Mouse (Mus musculus) lung, embryonic 14.5 days (tissue): ENCODE measurements around the gene Aif1l. TPM values are rescaled to one million over a fixed set of nuclear protein-coding genes. Genes with fewer than 3 reads are reported as not detected.

ENCODE experiments used
- ATAC-seq: fragments of 200-750 bp; cut with Nextera tagmentation; 2 replicates; pipeline ENCODE4 v1.8.0; 2017; ENCODE audit warnings: mild to moderate bottlenecking, moderate TSS enrichment, moderate library complexity; ENCODE audit not compliant: insufficient read depth
- DNase-seq: peaks from one replicate; pipeline ENCODE4 v3.0.0-alpha.2; 2015
- H3K27ac ChIP-seq: fragments of 300-500 bp; sonication (generic); 2 replicates; pipeline ENCODE4 v1.5.1; 2014; ENCODE audit warnings: low read depth, mild to moderate bottlenecking, moderate library complexity
- H3K27me3 ChIP-seq: fragments of 300-500 bp; sonication (generic); 2 replicates; pipeline ENCODE4 v1.6.1; 2014; ENCODE audit warnings: low read length, control low read depth; ENCODE audit not compliant: insufficient read depth
- H3K36me3 ChIP-seq: fragments of 300-500 bp; sonication (generic); 2 replicates; pipeline ENCODE4 v1.6.1; 2014; ENCODE audit warnings: control low read depth; ENCODE audit not compliant: insufficient read depth
- H3K4me1 ChIP-seq: fragments of 300-500 bp; sonication (generic); 2 replicates; pipeline ENCODE4 v1.6.1; 2014; ENCODE audit warnings: antibody characterized with exemption, control low read depth; ENCODE audit not compliant: insufficient read depth
- H3K4me2 ChIP-seq: fragments of 300-500 bp; sonication (generic); 2 replicates; pipeline ENCODE4 v1.6.1; 2014; ENCODE audit warnings: mild to moderate bottlenecking
- H3K4me3 ChIP-seq: fragments of 300-500 bp; sonication (generic); 2 replicates; pipeline ENCODE4 v1.5.1; 2014; ENCODE audit warnings: low read depth, low read length
- H3K9ac ChIP-seq: fragments of 300-500 bp; sonication (generic); 2 replicates; pipeline ENCODE4 v1.6.1; 2014
- H3K9me3 ChIP-seq: fragments of 300-500 bp; sonication (generic); 2 replicates; pipeline ENCODE4 v1.6.1; 2016; ENCODE audit warnings: low read depth, low read length, control low read depth
- CTCF ChIP-seq: IDR thresholded peaks from 2 replicates; pipeline ENCODE4 v1.5.1; 2016; ENCODE audit warnings: antibody characterized with exemption, low read depth
- WGBS: fragments of 180-500 bp; shearing (Covaris S2); extraction: QIAGEN DNeasy Blood & Tissue Kit; methylation state at CpG from one replicate; pipeline ENCODE4 v1.1.7; 2014; 5-methylcytosine and 5-hydroxymethylcytosine counted together
- polyA plus RNA-seq: library from polyadenylated mRNA; unstranded; fragments of >200 nt; fragmentation: Nextera tagmentation; extraction: Ambion mirVana; gene quantifications from 2 replicates; pipeline ENCODE4 v1.2.1, GENCODE M21; 2014

The Aif1l gene
- polyA plus RNA-seq, 1 experiment from 2014 or later = 42.3 TPM

GRCm38 (mm10) chr2:31974141-31974808, 24.3 kb downstream of the Aif1l start, which contains the start of gene Nup214:
Gene Nup214 (plus strand): TSS chr2:31974436.
- WGBS = under 1% methylated on average over 60 of the region's 60 CpGs
- H3K4me3 ChIP-seq = peak within 1 kb of the TSS; percentile 77
- H3K9me3 ChIP-seq = no peaks in the 10 kb centered on the region
- no peaks in the 10 kb centered on the region for H3K27me3 ChIP-seq
- peaks cover 40% of the 10 kb centered on the region for H3K36me3 ChIP-seq
- peak; percentile 99 for ATAC-seq
- TF ChIP-seq CTCF = no peak
- DNase-seq = peak; percentile 100
- H3K4me2 ChIP-seq = peak within 1 kb of the TSS; percentile 84
- peaks cover 4% of the 10 kb centered on the region; the same call in 1 of the 2 replicates for H3K4me1 ChIP-seq
- peak within 1 kb of the TSS; percentile 83 for H3K9ac ChIP-seq
- H3K27ac ChIP-seq = peak within 1 kb of the TSS; percentile 74

- peak; percentile 6 for DNase-seq
- peak overlapping the region; percentile 77 for H3K4me3 ChIP-seq
- H3K27me3 ChIP-seq = no peaks in the 10 kb centered on the region
- peak overlapping the region; percentile 83 for H3K9ac ChIP-seq
- peaks cover 45% of the 10 kb centered on the region for H3K36me3 ChIP-seq
- ATAC-seq = no peak; the same call in 1 of the 2 replicates
- no peaks in the 10 kb centered on the region for H3K9me3 ChIP-seq
- H3K4me1 ChIP-seq = peaks cover 4% of the 10 kb centered on the region; the same call in 1 of the 2 replicates
- TF ChIP-seq CTCF = no peak
- 11% methylated on average over 13 of the region's 13 CpGs for WGBS
- no peak overlapping the region for H3K27ac ChIP-seq
- H3K4me2 ChIP-seq = peak overlapping the region; percentile 81
Observed at GRCm38 (mm10) chr2:31974809-31975371, 25.0 kb downstream of the Aif1l start.

- TF ChIP-seq CTCF = no peak
- no peaks in the 10 kb centered on the region for H3K9me3 ChIP-seq
- WGBS = 84% methylated on average over 1 of the region's 1 CpGs
- H3K4me2 ChIP-seq = no peak overlapping the region
- DNase-seq = no peak
- no peak for ATAC-seq
- no peak overlapping the region for H3K4me3 ChIP-seq
- H3K9ac ChIP-seq = no peak overlapping the region
- no peaks in the 10 kb centered on the region for H3K4me1 ChIP-seq
- no peak overlapping the region for H3K27ac ChIP-seq
- no peaks in the 10 kb centered on the region for H3K27me3 ChIP-seq
- peaks cover 96% of the 10 kb centered on the region for H3K36me3 ChIP-seq
Observed at GRCm38 (mm10) chr2:31987774-31988173, 37.8 kb downstream of the Aif1l start.

GRCm38 (mm10) chr2:31990961-31991360, 41.0 kb downstream of the Aif1l start:
- no peaks in the 10 kb centered on the region for H3K27me3 ChIP-seq
- H3K4me3 ChIP-seq = no peak overlapping the region
- no peaks in the 10 kb centered on the region for H3K9me3 ChIP-seq
- H3K4me2 ChIP-seq = no peak overlapping the region
- H3K9ac ChIP-seq = no peak overlapping the region
- no peaks in the 10 kb centered on the region for H3K4me1 ChIP-seq
- no peak for DNase-seq
- WGBS = 77% methylated on average over 4 of the region's 4 CpGs
- ATAC-seq = no peak
- peaks cover 94% of the 10 kb centered on the region for H3K36me3 ChIP-seq
- no peak for TF ChIP-seq CTCF
- no peak overlapping the region for H3K27ac ChIP-seq

- ATAC-seq = no peak
Observed at GRCm38 (mm10) chr2:31994896-31995295, 45.0 kb downstream of the Aif1l start.

GRCm38 (mm10) chr2:31996060-31996459, 46.1 kb downstream of the Aif1l start:
- DNase-seq (no peak), ATAC-seq (no peak)
- Histone ChIP-seq H3K27ac (no peak overlapping the region), H3K9me3 (no peaks in the 10 kb centered on the region), H3K4me2 (no peak overlapping the region), H3K27me3 (no peaks in the 10 kb centered on the region), H3K4me3 (no peak overlapping the region), H3K4me1 (no peaks in the 10 kb centered on the region), H3K36me3 (peaks cover 93% of the 10 kb centered on the region), H3K9ac (no peak overlapping the region)
- 94% methylated on average over 13 of the region's 13 CpGs for WGBS
- no peak for TF ChIP-seq CTCF

More at GRCm38 (mm10) chr2:31994896-31995295, 45.0 kb downstream of the Aif1l start:
- no peaks in the 10 kb centered on the region for H3K9me3 ChIP-seq
- H3K9ac ChIP-seq = no peak overlapping the region
- no peak for DNase-seq
- 85% methylated on average over 9 of the region's 9 CpGs for WGBS
- H3K27ac ChIP-seq = no peak overlapping the region
- peaks cover 96% of the 10 kb centered on the region for H3K36me3 ChIP-seq
- H3K4me1 ChIP-seq = no peaks in the 10 kb centered on the region
- no peak overlapping the region for H3K4me2 ChIP-seq
- H3K27me3 ChIP-seq = no peaks in the 10 kb centered on the region
- H3K4me3 ChIP-seq = no peak overlapping the region
- no peak for TF ChIP-seq CTCF

- no peak overlapping the region for H3K9ac ChIP-seq
- no peak for TF ChIP-seq CTCF
- H3K4me1 ChIP-seq = no peaks in the 10 kb centered on the region
- no peak overlapping the region for H3K4me2 ChIP-seq
- no peak overlapping the region for H3K4me3 ChIP-seq
- ATAC-seq = no peak
- DNase-seq = no peak
- WGBS = 92% methylated on average over 5 of the region's 5 CpGs
- H3K36me3 ChIP-seq = peaks cover 84% of the 10 kb centered on the region
- no peak overlapping the region for H3K27ac ChIP-seq
- H3K9me3 ChIP-seq = no peaks in the 10 kb centered on the region
- H3K27me3 ChIP-seq = no peaks in the 10 kb centered on the region
Observed at GRCm38 (mm10) chr2:31997539-31997938, 47.6 kb downstream of the Aif1l start.
